Mouse (Mus musculus): ENCODE measurements at regions not wholly inside any gene's neighbourhood (a gene's known extent, or its start where the extent isn't known, plus 50 kb on each side); places are given as distances from the start of the nearest gene placed in this dataset.

DNA sequence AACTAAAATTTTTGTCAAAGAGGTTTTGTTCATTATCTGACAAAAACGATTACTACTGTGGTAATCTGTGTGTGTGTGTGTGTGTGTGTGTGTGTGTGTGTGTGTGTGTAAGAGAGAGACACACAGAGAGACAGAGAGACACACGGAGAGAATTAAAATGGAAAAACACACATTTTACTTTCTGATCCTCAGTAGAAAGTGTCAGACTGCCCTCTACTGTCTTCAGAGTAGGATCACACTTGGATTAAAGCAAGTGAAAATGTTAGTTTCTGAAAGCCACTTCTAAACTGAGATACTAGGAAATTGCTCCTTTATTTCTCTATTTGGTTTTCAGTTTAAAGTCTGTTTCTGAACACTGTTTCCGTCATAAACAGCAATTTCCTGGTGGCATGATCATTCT lies 57.3 kb upstream of the Cylc1 start:
- TF ChIP-seq CTCF (conservative IDR thresholded peaks at IDR 0.05; ENCODE audit: insufficient read depth, insufficient read length, low read depth, low read length) (0 out of 2 replicates have a peak, but pooled peaks have one; percentile 5), POLR2A (IDR thresholded peaks at IDR 0.05; ENCODE audit: low read depth, low read length) (no peak)
